Mouse (Mus musculus) cerebellum, postnatal 10 days (tissue): ENCODE results near the gene Rfx7.
"Not testable (repeated sequence)": the region's sequence is repeated elsewhere in the genome, so short reads cannot be mapped to it uniquely, and the experiment has no call there.

Experiments
- DNase-seq, 2 experiments: peaks; one replicate each; pipeline ENCODE4 v3.0.0; 2021; ENCODE audit warnings: mixed read lengths in 2 of 2

Rfx7 gene

GRCm38 (mm10) chr9:72641093-72641680 lies 109.1 kb downstream of the Rfx7 start:
- DNase-seq: no peak

- not testable (repeated sequence) for DNase-seq
Measured at GRCm38 (mm10) chr9:72642756-72643447, 110.9 kb downstream of the Rfx7 start.

- DNase-seq: no peak
Measured at GRCm38 (mm10) chr9:72643651-72644417, 111.8 kb downstream of the Rfx7 start.

GRCm38 (mm10) chr9:72644418-72645110 lies 112.5 kb downstream of the Rfx7 start:
- DNase-seq: no peak

- DNase-seq: no peak
Measured at GRCm38 (mm10) chr9:72649781-72650180, 117.7 kb downstream of the Rfx7 start.

- DNase-seq: no peak
Measured at GRCm38 (mm10) chr9:72652961-72653360, 120.9 kb downstream of the Rfx7 start.

GRCm38 (mm10) chr9:72653533-72653932 lies 121.5 kb downstream of the Rfx7 start:
- no peak for DNase-seq

- DNase-seq: peak; percentile 59 to 65
Measured at GRCm38 (mm10) chr9:72654593-72655242, 122.7 kb downstream of the Rfx7 start.

- peak in 1 of 2 experiments; percentile 51 for DNase-seq
Measured at GRCm38 (mm10) chr9:72655602-72656001, 123.6 kb downstream of the Rfx7 start.

GRCm38 (mm10) chr9:72656491-72656890 lies 124.5 kb downstream of the Rfx7 start:
- no peak for DNase-seq

- DNase-seq: no peak
Measured at GRCm38 (mm10) chr9:72656940-72657339, 124.9 kb downstream of the Rfx7 start.

GRCm38 (mm10) chr9:72657694-72658093 lies 125.7 kb downstream of the Rfx7 start:
- no peak for DNase-seq

- DNase-seq: no peak
Measured at GRCm38 (mm10) chr9:72660139-72660538, 128.1 kb downstream of the Rfx7 start.

GRCm38 (mm10) chr9:72660911-72661310 lies 128.9 kb downstream of the Rfx7 start:
- no peak for DNase-seq

GRCm38 (mm10) chr9:72661561-72661894 lies 129.5 kb downstream of the Rfx7 start:
- DNase-seq: no peak

GRCm38 (mm10) chr9:72661895-72662661 lies 130.0 kb downstream of the Rfx7 start, which contains the start of gene Nedd4:
Gene Nedd4, plus strand, starts transcription at chr9:72662346.
- DNase-seq: peak; percentile 97 to 99

GRCm38 (mm10) chr9:72662691-72663533 lies 130.9 kb downstream of the Rfx7 start:
- DNase-seq: peak; percentile 85 to 89

GRCm38 (mm10) chr9:72663534-72663918 lies 131.5 kb downstream of the Rfx7 start:
- DNase-seq: no peak

GRCm38 (mm10) chr9:72664409-72665351 lies 132.6 kb downstream of the Rfx7 start:
- peak; percentile 36 to 42 for DNase-seq

GRCm38 (mm10) chr9:72665517-72665916 lies 133.5 kb downstream of the Rfx7 start:
- no peak for DNase-seq
